Mouse (Mus musculus): Measurements from ENCODE around the gene Akt1s1. TPM values are rescaled to one million over a fixed set of nuclear protein-coding genes. Genes with fewer than 3 reads are reported as not detected.

The Akt1s1 gene
- polyA plus RNA-seq, 1 experiment from 2014 or later = 89.9 TPM

DNA sequence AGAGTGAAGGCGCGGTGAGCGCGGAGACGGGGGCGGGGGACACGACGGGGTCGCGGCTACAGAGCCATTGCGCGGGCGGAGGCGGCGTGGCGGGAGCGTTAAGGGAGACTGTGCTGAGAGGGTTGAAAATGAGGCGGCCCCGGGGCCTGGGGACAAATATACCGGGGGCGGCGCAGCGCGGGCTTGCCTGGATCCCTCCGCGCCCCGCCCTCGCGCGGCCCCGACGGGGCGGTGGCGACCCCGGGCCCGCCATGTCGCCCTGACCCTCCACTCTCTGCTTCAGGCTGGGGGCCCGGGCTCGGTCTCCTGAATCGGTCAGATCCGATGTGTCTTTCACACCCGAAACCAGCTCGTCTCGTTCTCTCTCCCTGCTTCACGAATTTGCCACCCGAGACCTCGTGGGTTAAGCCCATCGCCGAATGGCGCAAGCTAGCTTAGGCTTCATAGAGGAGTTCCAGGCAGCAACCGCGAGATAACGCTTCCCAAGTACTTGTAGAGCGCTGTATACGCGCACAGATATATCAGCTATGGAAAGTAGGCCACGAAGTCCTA, 32.2 kb upstream of the Akt1s1 start, which contains the start of gene Atf5:
Gene Atf5, minus strand, starts transcription at position 189 of the 552 bp plus-strand sequence.
- peaks cover 50% of the 10 kb centered on the region for H3K4me1 ChIP-seq
- peak within 1 kb of the TSS; percentile 85 for H3K9ac ChIP-seq (replicated peaks)
- H3K4me2 ChIP-seq = peak within 1 kb of the TSS; percentile 63
- H3K9me3 ChIP-seq (replicated peaks) = no peaks in the 10 kb centered on the region
- ATAC-seq (ENCODE audit: low FRiP score) = peak; percentile 57
- under 1% methylated on average over 55 of the region's 57 CpGs for WGBS
- peak within 1 kb of the TSS; percentile 99 for H3K4me3 ChIP-seq (replicated peaks)
- H3K27me3 ChIP-seq (replicated peaks) = no peaks in the 10 kb centered on the region
- H3K36me3 ChIP-seq = no peaks in the 10 kb centered on the region
- peak within 1 kb of the TSS; percentile 95 for H3K27ac ChIP-seq (replicated peaks)

DNA sequence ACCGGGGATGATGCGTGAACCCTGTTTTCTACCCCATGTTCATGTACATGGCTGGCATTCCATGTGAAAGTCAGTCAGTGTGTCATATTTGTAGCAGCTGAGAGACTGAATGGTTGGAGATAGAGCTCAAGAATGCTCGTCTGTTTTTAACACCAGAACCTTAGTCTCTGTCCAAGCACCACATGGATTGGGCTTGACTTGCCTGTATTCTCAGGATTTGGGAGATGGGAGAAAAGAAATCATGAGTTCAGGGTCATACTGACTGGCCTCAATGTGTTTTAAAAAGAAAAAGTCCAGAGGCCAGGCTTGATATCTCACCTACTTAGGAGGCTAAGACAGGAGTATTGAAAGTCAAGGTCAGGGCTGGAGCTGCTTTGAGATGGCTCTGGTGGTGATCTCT, 31.4 kb upstream of the Akt1s1 start:
- H3K4me2 ChIP-seq = peak overlapping the region; percentile 63
- H3K4me1 ChIP-seq = peaks cover 52% of the 10 kb centered on the region
- H3K27me3 ChIP-seq (replicated peaks) = no peaks in the 10 kb centered on the region
- whole genome bisulfite sequencing = 31% methylated on average over 3 of the region's 3 CpGs
- peak overlapping the region; percentile 95; the same call in 1 of the 2 replicates for H3K27ac ChIP-seq (replicated peaks)
- peak overlapping the region; percentile 85 for H3K9ac ChIP-seq (replicated peaks)
- no peaks in the 10 kb centered on the region for H3K9me3 ChIP-seq (replicated peaks)
- H3K36me3 ChIP-seq = no peaks in the 10 kb centered on the region
- H3K4me3 ChIP-seq (replicated peaks) = peak overlapping the region; percentile 99
- ATAC-seq (ENCODE audit: low FRiP score) = no peak

DNA sequence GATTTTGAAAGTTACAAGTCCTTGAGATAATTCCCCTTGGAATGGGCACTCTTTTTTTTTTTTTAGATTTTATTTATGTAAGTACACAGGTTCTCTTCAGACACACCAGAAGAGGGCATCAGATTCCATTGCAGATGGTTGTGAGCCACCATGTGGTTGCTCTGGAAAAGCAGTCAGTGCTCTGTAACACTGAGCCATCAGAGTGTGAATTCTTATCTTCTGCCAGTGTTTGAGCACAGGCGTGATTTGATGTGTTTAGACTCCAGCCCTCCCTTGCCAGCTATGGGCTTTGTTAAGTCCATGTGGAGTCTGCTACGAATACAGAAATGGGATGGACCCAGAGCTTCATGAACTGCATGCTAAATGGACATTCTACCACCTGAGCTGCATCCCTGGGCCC, 30.6 kb upstream of the Akt1s1 start:
- 31% methylated on average over 2 of the region's 2 CpGs for WGBS
- Histone ChIP-seq H3K9me3 (replicated peaks) (no peaks in the 10 kb centered on the region), H3K27ac (replicated peaks) (0 out of 2 replicates have a peak overlapping the region, but pooled peaks have one; percentile 13), H3K4me1 (peaks cover 52% of the 10 kb centered on the region), H3K4me2 (peak overlapping the region; percentile 63), H3K36me3 (no peaks in the 10 kb centered on the region), H3K4me3 (replicated peaks) (peak overlapping the region; percentile 99), H3K27me3 (replicated peaks) (no peaks in the 10 kb centered on the region), H3K9ac (replicated peaks) (peak overlapping the region; percentile 85)
- no peak for ATAC-seq (ENCODE audit: low FRiP score)

DNA sequence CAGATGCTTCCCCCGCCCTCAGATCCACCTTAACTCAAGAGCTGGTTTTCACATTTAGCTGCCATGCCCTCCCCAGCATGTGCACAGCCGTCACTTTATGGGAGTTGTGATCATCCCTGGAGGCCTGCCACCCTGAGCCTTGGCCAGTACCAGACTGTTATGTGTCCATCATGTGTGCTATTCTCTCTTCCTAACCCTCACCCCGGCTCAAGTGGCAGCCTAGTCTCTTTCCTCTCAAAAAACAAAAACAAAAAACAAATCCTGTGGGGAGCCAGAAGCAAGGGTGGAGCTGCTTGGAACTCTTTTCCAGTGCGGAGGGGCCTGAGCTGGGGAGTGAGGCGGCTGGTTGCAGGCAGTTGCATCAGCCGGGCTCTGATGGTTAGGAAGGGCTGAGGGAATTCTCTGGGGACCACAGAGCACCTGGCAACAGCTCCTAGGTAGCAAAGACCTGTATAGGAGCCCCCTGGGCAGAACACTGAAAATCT, 30.0 kb upstream of the Akt1s1 start:
- 0 out of 2 replicates have a peak overlapping the region, but pooled peaks have one; percentile 13 for H3K27ac ChIP-seq (replicated peaks)
- H3K36me3 ChIP-seq = no peaks in the 10 kb centered on the region
- WGBS = 47% methylated on average over 6 of the region's 6 CpGs
- H3K4me1 ChIP-seq = peaks cover 55% of the 10 kb centered on the region
- peak overlapping the region; percentile 63 for H3K4me2 ChIP-seq
- H3K27me3 ChIP-seq (replicated peaks) = no peaks in the 10 kb centered on the region
- peak overlapping the region; percentile 99 for H3K4me3 ChIP-seq (replicated peaks)
- no peaks in the 10 kb centered on the region for H3K9me3 ChIP-seq (replicated peaks)
- no peak for ATAC-seq (ENCODE audit: low FRiP score)
- peak overlapping the region; percentile 4; the same call in 1 of the 2 replicates for H3K9ac ChIP-seq (replicated peaks)

DNA sequence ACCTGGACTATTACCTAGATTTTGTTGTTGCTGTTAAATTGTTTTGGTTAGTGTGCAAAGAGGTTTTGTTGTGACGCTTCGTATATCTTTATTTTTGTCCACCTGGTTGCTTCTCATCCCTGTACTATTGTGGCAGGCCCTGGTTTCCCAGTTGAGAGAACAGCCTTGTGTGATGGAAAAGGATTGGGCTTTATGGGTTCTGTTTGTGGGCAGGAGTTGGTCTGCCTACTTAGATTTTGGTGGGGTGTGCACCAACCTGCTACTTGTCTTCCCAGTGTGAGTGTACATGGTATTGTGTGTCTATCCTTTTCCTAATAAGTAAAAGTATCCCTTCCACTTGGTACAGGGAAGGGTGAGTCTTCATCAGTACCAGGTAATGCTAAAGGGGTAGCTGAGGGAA, 29.4 kb upstream of the Akt1s1 start:
- H3K9ac ChIP-seq (replicated peaks) = 0 out of 2 replicates have a peak overlapping the region, but pooled peaks have one; percentile 4
- no peak overlapping the region for H3K27ac ChIP-seq (replicated peaks)
- H3K9me3 ChIP-seq (replicated peaks) = no peaks in the 10 kb centered on the region
- H3K4me3 ChIP-seq (replicated peaks) = no peak overlapping the region
- WGBS = 94% methylated on average over 2 of the region's 2 CpGs
- peaks cover 61% of the 10 kb centered on the region for H3K4me1 ChIP-seq
- H3K27me3 ChIP-seq (replicated peaks) = no peaks in the 10 kb centered on the region
- no peak for ATAC-seq (ENCODE audit: low FRiP score)
- H3K36me3 ChIP-seq = no peaks in the 10 kb centered on the region
- peak overlapping the region; percentile 63 for H3K4me2 ChIP-seq

DNA sequence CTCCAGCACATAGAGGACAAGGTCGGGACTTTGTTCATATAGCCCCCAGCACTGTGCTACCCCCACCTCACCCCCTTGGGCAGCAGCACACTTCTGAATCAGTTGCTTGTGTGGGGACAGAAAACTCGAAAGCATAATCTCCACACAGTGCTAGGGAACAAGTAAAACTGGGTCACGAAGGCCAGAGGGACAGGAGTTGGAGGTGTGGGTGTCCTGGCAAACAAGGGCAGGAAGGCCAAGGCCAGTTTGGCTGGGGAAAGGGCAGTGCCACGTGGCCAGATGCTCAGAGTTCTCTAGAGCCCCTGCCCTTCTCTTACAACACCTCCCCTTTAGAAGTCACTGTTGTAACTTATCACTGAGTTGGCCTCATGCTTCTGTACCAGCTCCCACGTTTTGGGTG, 28.9 kb upstream of the Akt1s1 start:
- peaks cover 63% of the 10 kb centered on the region for H3K4me1 ChIP-seq
- no peak overlapping the region for H3K27ac ChIP-seq (replicated peaks)
- no peaks in the 10 kb centered on the region for H3K9me3 ChIP-seq (replicated peaks)
- H3K4me2 ChIP-seq = no peak overlapping the region
- no peaks in the 10 kb centered on the region for H3K27me3 ChIP-seq (replicated peaks)
- WGBS = 79% methylated on average over 5 of the region's 5 CpGs
- no peaks in the 10 kb centered on the region for H3K36me3 ChIP-seq
- no peak overlapping the region for H3K9ac ChIP-seq (replicated peaks)
- no peak overlapping the region for H3K4me3 ChIP-seq (replicated peaks)
- no peak for ATAC-seq (ENCODE audit: low FRiP score)

DNA sequence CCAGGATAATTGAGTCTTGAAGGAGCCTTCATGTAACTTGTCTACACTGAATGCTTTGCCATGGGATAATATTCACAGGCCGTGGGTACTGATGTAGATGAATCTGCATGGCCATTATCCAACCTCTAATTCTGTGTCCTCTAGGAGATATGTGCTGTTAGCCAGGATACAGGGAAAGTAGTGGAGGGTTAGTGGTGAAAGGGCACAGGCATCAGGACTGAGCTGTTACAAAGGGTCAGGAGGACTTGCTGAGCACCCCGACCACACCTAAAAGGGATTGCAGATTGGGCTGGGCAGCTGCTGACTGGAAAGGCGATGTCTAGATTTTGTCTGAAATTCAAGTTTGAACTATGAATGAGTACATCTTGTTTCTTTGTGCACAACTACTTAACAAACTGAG, 28.3 kb upstream of the Akt1s1 start:
- H3K9me3 ChIP-seq (replicated peaks) = no peaks in the 10 kb centered on the region
- H3K27ac ChIP-seq (replicated peaks) = no peak overlapping the region
- H3K4me1 ChIP-seq = peaks cover 60% of the 10 kb centered on the region
- H3K36me3 ChIP-seq = no peaks in the 10 kb centered on the region
- no peak overlapping the region for H3K4me2 ChIP-seq
- no peak overlapping the region for H3K4me3 ChIP-seq (replicated peaks)
- no peak overlapping the region for H3K9ac ChIP-seq (replicated peaks)
- WGBS = 90% methylated on average over 3 of the region's 3 CpGs
- no peak for ATAC-seq (ENCODE audit: low FRiP score)
- H3K27me3 ChIP-seq (replicated peaks) = no peaks in the 10 kb centered on the region

DNA sequence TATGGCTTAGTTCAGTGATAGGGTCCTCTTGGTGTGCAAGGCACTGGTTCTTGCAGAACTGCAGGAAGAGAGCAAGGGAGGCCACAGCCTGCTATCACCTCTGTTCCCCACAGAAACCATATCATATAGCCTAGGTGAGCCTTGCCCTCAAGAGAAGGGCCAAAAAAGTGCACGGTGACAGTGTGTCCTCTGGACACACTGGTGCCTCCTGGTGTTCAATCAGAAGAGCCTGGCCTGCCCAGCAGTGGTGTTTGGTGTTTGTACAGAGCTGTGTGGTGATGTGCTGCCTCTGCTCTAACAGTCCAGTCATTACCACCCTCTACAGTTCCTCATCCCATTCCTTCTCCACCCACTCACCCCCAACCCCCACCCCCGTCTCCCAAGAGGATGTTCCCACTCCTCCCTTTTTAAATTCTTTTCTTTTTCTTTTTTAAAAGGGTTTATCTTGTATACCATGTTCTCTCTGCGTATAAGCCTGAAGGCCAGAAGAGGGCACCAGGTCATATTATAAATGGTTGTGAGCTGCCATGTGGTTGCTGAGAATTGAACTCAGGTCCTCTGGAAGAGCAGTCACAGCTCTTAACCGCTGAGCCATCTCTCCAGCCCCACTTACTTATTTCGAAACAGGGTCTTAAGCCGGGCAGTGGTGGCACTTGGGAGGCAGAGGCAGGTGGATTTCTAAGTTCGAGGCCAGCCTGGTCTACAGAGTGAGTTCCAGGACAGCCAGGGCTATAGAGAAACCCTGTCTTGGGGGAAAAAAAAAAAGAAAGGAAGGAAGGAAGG, 26.9 kb upstream of the Akt1s1 start:
- no peak overlapping the region for H3K27ac ChIP-seq (replicated peaks)
- 89% methylated on average over 7 of the region's 7 CpGs for WGBS
- no peaks in the 10 kb centered on the region for H3K27me3 ChIP-seq (replicated peaks)
- no peak overlapping the region for H3K4me3 ChIP-seq (replicated peaks)
- H3K4me2 ChIP-seq = no peak overlapping the region
- H3K4me1 ChIP-seq = peaks cover 58% of the 10 kb centered on the region
- H3K9ac ChIP-seq (replicated peaks) = no peak overlapping the region
- no peak for ATAC-seq (ENCODE audit: low FRiP score)
- H3K9me3 ChIP-seq (replicated peaks) = no peaks in the 10 kb centered on the region
- no peaks in the 10 kb centered on the region for H3K36me3 ChIP-seq

DNA sequence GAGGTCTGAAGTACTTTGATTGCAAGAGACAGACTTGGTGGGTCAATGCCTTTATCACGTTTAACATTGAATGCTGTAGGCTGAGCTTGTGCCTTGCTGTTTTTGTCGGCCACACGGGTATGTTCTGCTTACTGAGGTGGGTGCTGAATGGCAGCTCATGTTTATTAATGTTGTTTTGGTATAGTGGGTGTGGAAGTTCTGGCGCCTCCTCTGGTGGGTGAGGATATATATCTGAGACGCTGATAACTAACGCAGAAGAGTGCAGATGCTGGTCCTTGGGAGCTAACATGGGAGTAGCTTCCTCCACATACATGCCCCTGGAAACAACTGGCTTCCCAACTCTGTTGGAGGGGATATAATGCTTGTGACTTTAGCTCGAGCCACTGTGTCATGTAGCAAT, 25.4 kb upstream of the Akt1s1 start:
- ATAC-seq (ENCODE audit: low FRiP score) = no peak
- Histone ChIP-seq H3K9ac (replicated peaks) (no peak overlapping the region), H3K4me1 (peaks cover 43% of the 10 kb centered on the region), H3K36me3 (no peaks in the 10 kb centered on the region; the same call in 1 of the 2 replicates), H3K4me2 (no peak overlapping the region), H3K4me3 (replicated peaks) (no peak overlapping the region), H3K9me3 (replicated peaks) (no peaks in the 10 kb centered on the region), H3K27me3 (replicated peaks) (no peaks in the 10 kb centered on the region), H3K27ac (replicated peaks) (no peak overlapping the region)
- 35% methylated on average over 7 of the region's 7 CpGs for WGBS

DNA sequence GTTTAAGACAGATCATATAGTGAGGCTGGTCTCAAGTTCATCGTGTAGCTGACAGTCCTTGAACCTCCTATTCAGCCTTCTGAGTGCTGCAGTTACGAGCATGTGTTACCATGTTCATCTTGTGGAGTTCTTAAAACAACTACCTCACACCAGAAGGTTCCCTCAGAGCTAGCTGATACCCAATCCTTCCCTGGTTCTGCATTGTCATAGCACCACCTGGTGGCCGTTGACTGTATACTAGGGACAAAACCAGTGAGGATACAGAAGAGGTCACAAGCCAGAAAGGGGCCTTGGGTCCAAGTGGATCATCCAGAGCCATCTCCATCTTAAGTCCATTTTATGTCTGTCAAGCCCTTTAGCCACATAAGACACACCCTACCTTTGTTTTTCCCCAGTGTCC, 23.9 kb upstream of the Akt1s1 start:
- Histone ChIP-seq H3K4me2 (no peak overlapping the region), H3K9me3 (replicated peaks) (no peaks in the 10 kb centered on the region), H3K27me3 (replicated peaks) (no peaks in the 10 kb centered on the region), H3K27ac (replicated peaks) (no peak overlapping the region), H3K9ac (replicated peaks) (no peak overlapping the region), H3K36me3 (peaks cover 14% of the 10 kb centered on the region), H3K4me3 (replicated peaks) (no peak overlapping the region), H3K4me1 (peaks cover 28% of the 10 kb centered on the region)
- ATAC-seq (ENCODE audit: low FRiP score) = peak; percentile 76
- 24% methylated on average over 3 of the region's 3 CpGs for WGBS

DNA sequence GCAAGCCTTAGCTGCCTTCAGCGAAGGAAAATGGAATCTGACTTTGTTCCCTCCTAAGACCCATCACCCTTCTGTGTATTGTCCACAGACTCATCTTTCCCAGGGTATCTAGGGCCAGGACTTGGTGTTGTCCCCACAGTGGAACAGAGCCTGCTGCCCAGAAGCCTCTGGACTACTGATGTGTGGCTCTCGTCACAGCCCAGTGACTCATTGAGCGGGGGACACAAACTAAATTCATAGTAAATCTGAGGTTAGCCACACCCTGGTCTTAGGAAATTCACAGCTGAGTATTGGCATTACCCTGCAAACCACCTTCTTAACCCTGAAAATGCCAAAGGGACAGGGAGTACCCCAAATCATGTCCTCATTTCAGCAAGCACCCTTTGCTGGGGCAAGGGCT, 22.0 kb upstream of the Akt1s1 start:
- Histone ChIP-seq H3K27ac (replicated peaks) (no peak overlapping the region), H3K9me3 (replicated peaks) (no peaks in the 10 kb centered on the region), H3K4me1 (peaks cover 17% of the 10 kb centered on the region; the same call in 1 of the 2 replicates), H3K36me3 (peaks cover 33% of the 10 kb centered on the region), H3K4me3 (replicated peaks) (no peak overlapping the region), H3K27me3 (replicated peaks) (no peaks in the 10 kb centered on the region), H3K9ac (replicated peaks) (no peak overlapping the region), H3K4me2 (no peak overlapping the region)
- 91% methylated on average over 3 of the region's 3 CpGs for WGBS
- ATAC-seq (ENCODE audit: low FRiP score) = no peak

DNA sequence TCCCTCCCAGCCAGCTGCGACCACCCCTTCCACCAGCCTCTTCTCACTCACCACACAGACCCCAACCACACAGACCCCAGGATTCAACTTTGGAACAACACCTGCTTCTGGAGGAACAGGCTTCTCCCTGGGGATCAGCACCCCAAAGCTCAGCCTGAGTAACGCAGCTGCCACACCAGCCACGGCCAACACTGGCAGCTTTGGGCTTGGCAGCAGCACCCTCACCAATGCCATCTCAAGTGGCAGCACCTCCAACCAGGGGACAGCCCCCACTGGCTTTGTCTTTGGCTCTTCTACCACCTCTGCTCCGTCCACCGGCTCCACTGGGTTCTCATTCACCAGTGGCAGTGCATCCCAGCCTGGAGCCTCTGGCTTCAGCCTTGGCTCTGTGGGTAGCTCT, 20.1 kb upstream of the Akt1s1 start:
- ATAC-seq (ENCODE audit: low FRiP score) = no peak
- Histone ChIP-seq H3K9me3 (replicated peaks) (no peaks in the 10 kb centered on the region), H3K4me3 (replicated peaks) (no peak overlapping the region), H3K4me2 (no peak overlapping the region), H3K4me1 (peaks cover 14% of the 10 kb centered on the region; the same call in 1 of the 2 replicates), H3K9ac (replicated peaks) (no peak overlapping the region), H3K27ac (replicated peaks) (no peak overlapping the region), H3K36me3 (peaks cover 38% of the 10 kb centered on the region), H3K27me3 (replicated peaks) (no peaks in the 10 kb centered on the region)
- 93% methylated on average over 5 of the region's 5 CpGs for WGBS
